Mouse (Mus musculus): ENCODE measurements around the gene Vezf1. TPM values are rescaled to one million over a fixed set of nuclear protein-coding genes. Genes with fewer than 3 reads are reported as not detected.

The Vezf1 gene
- total and polyA plus RNA-seq, 3 experiments: 8.0 to 20.8 TPM; not detected in 1

GRCm38 (mm10) chr11:88068411-88069245, 549 bp downstream of the Vezf1 start:
- Histone ChIP-seq H3K4me1 (ENCODE audit: control insufficient read depth in 1 of 2, insufficient read depth in 2 of 2, low read length in 2 of 2) (peaks cover 14 to 18% of the 10 kb centered on the region in 2 experiments), H3K27me3 (ENCODE audit: control insufficient read depth in 1 of 2, insufficient read depth in 2 of 2, low read length in 2 of 2) (no peaks in the 10 kb centered on the region), H3K9ac (ENCODE audit: control insufficient read depth, low read depth, low read length, poor library complexity, severe bottlenecking) (peak overlapping the region; percentile 93), H3K4me3 (ENCODE audit: control insufficient read depth in 1 of 2, insufficient read depth in 1 of 2, low read depth in 2 of 2, low read length in 2 of 2) (peak overlapping the region; percentile 63 to 99), H3K9me3 (replicated peaks; ENCODE audit: insufficient read depth, low read length) (no peaks in the 10 kb centered on the region), H3K36me3 (ENCODE audit: control insufficient read depth in 1 of 2, insufficient read depth in 2 of 2, low read length in 2 of 2) (peaks cover under 1 to 21% of the 10 kb centered on the region in 2 experiments; a peak in 3 of 4 replicates), H3K27ac (ENCODE audit: control insufficient read depth, low read depth, low read length) (peak overlapping the region; percentile 41), H3K79me2 (ENCODE audit: control insufficient read depth, insufficient read depth, low read length, poor library complexity) (peaks cover 43% of the 10 kb centered on the region)
- DNase-seq (ENCODE audit: low read depth, low spot score): peak; percentile 77
- TF ChIP-seq TAL1 (IDR thresholded peaks at IDR 0.05; ENCODE audit: low read length) (no peak), NELFE (IDR thresholded peaks at IDR 0.05; ENCODE audit: low read depth, low read length) (peak; percentile 21), MAZ (IDR thresholded peaks at IDR 0.05; ENCODE audit: low read depth, low read length) (peak; percentile 72; the same call in 1 of the 2 replicates), MXI1 (IDR thresholded peaks at IDR 0.05; ENCODE audit: low read depth, low read length) (peak; percentile 73), ZC3H11A (IDR thresholded peaks at IDR 0.05; ENCODE audit: low read depth, low read length) (no peak), E2F4 (IDR thresholded peaks at IDR 0.05; ENCODE audit: borderline replicate concordance, low read depth, low read length) (no peak), TCF12 (IDR thresholded peaks at IDR 0.05; ENCODE audit: low read depth, low read length) (no peak), MAX (IDR thresholded peaks at IDR 0.05; ENCODE audit: low read length) (no peak; the same call in 1 of the 2 replicates), USF2 (IDR thresholded peaks at IDR 0.05; ENCODE audit: borderline replicate concordance in 1 of 2, insufficient read depth in 1 of 2, low read depth in 1 of 2, low read length in 2 of 2) (no peak), HCFC1 (IDR thresholded peaks at IDR 0.05; ENCODE audit: low read depth, low read length) (peak; percentile 44; the same call in 1 of the 2 replicates), ELF1 (IDR thresholded peaks at IDR 0.05; ENCODE audit: low read depth, low read length) (no peak; the same call in 1 of the 2 replicates), USF1 (IDR thresholded peaks at IDR 0.05; ENCODE audit: low read depth, low read length) (no peak), GATA1 (IDR thresholded peaks at IDR 0.05; ENCODE audit: low read depth, low read length) (no peak), JUND (IDR thresholded peaks at IDR 0.05; ENCODE audit: low read depth, low read length) (no peak), ETS1 (IDR thresholded peaks at IDR 0.05; ENCODE audit: low read depth, low read length) (0 out of 2 replicates have a peak, but pooled peaks have one; percentile 30), UBTF (IDR thresholded peaks at IDR 0.05; ENCODE audit: borderline replicate concordance, insufficient read depth, low read depth, low read length) (peak; percentile 93), MAFK (IDR thresholded peaks at IDR 0.05; ENCODE audit: borderline replicate concordance, low read depth, low read length) (no peak), SIN3A (IDR thresholded peaks at IDR 0.05; ENCODE audit: low read length) (peak; percentile 80), MYC (IDR thresholded peaks at IDR 0.05; ENCODE audit: low read depth, low read length) (no peak), POLR2AphosphoS5 (IDR thresholded peaks at IDR 0.05; ENCODE audit: borderline replicate concordance, low read depth, low read length) (no peak), ZNF384 (IDR thresholded peaks at IDR 0.05; ENCODE audit: low read depth, low read length) (no peak), SMC3 (IDR thresholded peaks at IDR 0.05; ENCODE audit: low read depth, low read length) (no peak; the same call in 1 of the 2 replicates), ZMIZ1 (IDR thresholded peaks at IDR 0.05; ENCODE audit: low read depth, low read length) (0 out of 2 replicates have a peak, but pooled peaks have one; percentile 20), TBP (IDR thresholded peaks at IDR 0.05; ENCODE audit: low read depth, low read length) (no peak), CHD1 (IDR thresholded peaks at IDR 0.05; ENCODE audit: low read depth, low read length) (peak; percentile 25; the same call in 1 of the 2 replicates), MYB (IDR thresholded peaks at IDR 0.05; ENCODE audit: low read depth, low read length) (no peak), POLR2A (IDR thresholded peaks at IDR 0.05; ENCODE audit: control insufficient read depth in 1 of 2, insufficient read depth in 1 of 2, low read depth in 1 of 2, low read length in 2 of 2, poor library complexity in 1 of 2) (peak in 1 of 2 experiments; percentile 30; a peak in 1 of 4 replicates)
